Mouse (Mus musculus): ENCODE data around the gene Spata32.

DNA sequence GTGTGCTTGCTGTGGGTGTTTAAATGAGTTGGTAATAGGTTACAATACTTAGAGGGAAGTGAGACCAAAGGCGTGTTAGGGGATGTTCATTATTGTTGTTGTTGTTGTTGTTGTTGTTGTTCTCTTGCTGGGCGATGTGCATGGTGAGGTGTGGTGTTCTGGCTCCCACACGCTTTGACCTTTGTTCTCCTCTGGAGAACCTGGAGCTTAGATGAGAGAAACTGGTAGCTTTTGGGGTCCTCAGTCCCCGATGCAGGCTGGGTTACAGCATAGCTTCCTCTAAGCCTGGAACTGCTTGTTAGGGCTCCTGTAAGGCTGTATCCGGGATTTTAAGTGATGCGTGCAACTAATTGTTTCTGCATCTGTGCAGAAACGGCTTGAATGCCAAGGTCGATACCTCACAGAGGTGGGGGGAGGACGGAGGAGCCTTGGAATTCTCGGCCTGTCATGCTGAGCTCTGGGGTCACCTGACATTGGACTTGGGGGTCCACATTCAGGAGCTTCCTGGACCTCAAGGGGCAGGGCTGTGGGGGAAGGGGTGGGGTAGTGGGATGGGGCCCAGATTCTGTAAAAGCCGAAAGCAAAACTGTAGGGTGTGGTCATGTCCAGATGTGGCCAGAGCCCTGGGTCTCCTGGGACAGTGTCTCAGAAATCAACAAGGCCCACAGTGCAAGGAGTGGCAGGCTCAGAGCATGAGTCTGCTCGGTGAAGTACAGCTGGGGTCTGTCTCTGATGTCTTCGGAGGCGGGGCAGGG is 42.4 kb downstream of the Spata32 start:
- TF ChIP-seq GATA1 (IDR thresholded peaks at IDR 0.05; ENCODE audit: borderline replicate concordance, low read length) (no peak), FLI1 (IDR thresholded peaks at IDR 0.05; ENCODE audit: low read length) (no peak)
